Mouse (Mus musculus): Measurements from ENCODE around the gene Notch1. TPM values are rescaled to one million over a fixed set of nuclear protein-coding genes. Genes with fewer than 3 reads are reported as not detected.

Gene Notch1
- 16.1 and 17.7 TPM in 2 replicates for polyA plus RNA-seq (2012; rRNA removed)

- H3K27ac ChIP-seq (ENCODE audit: insufficient read depth, low read depth, low read length): no peak within 1 kb of the TSS
- TF ChIP-seq POLR2A (IDR thresholded peaks at IDR 0.05; ENCODE audit: low read depth, low read length) (no peak), CTCF (conservative IDR thresholded peaks at IDR 0.05; ENCODE audit: insufficient read depth, insufficient read length, low read depth, low read length) (no peak)
- H3K4me3 ChIP-seq (ENCODE audit: insufficient read depth, low read depth, low read length): no peak within 1 kb of the TSS
- peak; percentile 85 for DNase-seq
- 13% methylated on average over 12 of the region's 12 CpGs for WGBS
- H3K27me3 ChIP-seq (replicated peaks; ENCODE audit: control insufficient read depth, insufficient read depth, low read length): no peaks in the 10 kb centered on the region
- no peaks in the 10 kb centered on the region for H3K36me3 ChIP-seq (ENCODE audit: control insufficient read depth, insufficient read depth, low read length)
- H3K4me1 ChIP-seq (ENCODE audit: control insufficient read depth, insufficient read depth, low read length): 0 out of 2 replicates have a peak, but pooled peaks cover 2% of the 10 kb centered on the region
These were observed at the start of gene Notch1 for GRCm38 (mm10) chr2:26516275-26516674. Gene Notch1 (minus strand): TSS chr2:26516663.

GRCm38 (mm10) chr2:26566221-26566620, 49.8 kb upstream of the Notch1 start:
- peak; percentile 64 for DNase-seq
- H3K27me3 ChIP-seq (replicated peaks; ENCODE audit: control insufficient read depth, insufficient read depth, low read length): no peaks in the 10 kb centered on the region
- TF ChIP-seq POLR2A (IDR thresholded peaks at IDR 0.05; ENCODE audit: low read depth, low read length): no peak
- TF ChIP-seq CTCF (conservative IDR thresholded peaks at IDR 0.05; ENCODE audit: insufficient read depth, insufficient read length, low read depth, low read length): peak; percentile 82
- no peaks in the 10 kb centered on the region for H3K36me3 ChIP-seq (ENCODE audit: control insufficient read depth, insufficient read depth, low read length)
- no peaks in the 10 kb centered on the region; the same call in 1 of the 2 replicates for H3K4me1 ChIP-seq (ENCODE audit: control insufficient read depth, insufficient read depth, low read length)
- no peak overlapping the region for H3K27ac ChIP-seq (ENCODE audit: insufficient read depth, low read depth, low read length)
- 27% methylated on average over 4 of the region's 4 CpGs for WGBS
- no peak overlapping the region for H3K4me3 ChIP-seq (ENCODE audit: insufficient read depth, low read depth, low read length)

- 41% methylated on average over 6 of the region's 6 CpGs for WGBS
- H3K4me3 ChIP-seq (ENCODE audit: insufficient read depth, low read depth, low read length): no peak overlapping the region
- DNase-seq: peak; percentile 83
- no peak overlapping the region for H3K27ac ChIP-seq (ENCODE audit: insufficient read depth, low read depth, low read length)
- TF ChIP-seq POLR2A (IDR thresholded peaks at IDR 0.05; ENCODE audit: low read depth, low read length) (no peak), CTCF (conservative IDR thresholded peaks at IDR 0.05; ENCODE audit: insufficient read depth, insufficient read length, low read depth, low read length) (peak; percentile 95)
- no peaks in the 10 kb centered on the region for H3K36me3 ChIP-seq (ENCODE audit: control insufficient read depth, insufficient read depth, low read length)
- no peaks in the 10 kb centered on the region for H3K4me1 ChIP-seq (ENCODE audit: control insufficient read depth, insufficient read depth, low read length)
- no peaks in the 10 kb centered on the region for H3K27me3 ChIP-seq (replicated peaks; ENCODE audit: control insufficient read depth, insufficient read depth, low read length)
These were observed 45.0 kb upstream of the Notch1 start for GRCm38 (mm10) chr2:26561351-26562016.

GRCm38 (mm10) chr2:26560506-26560905, 44.0 kb upstream of the Notch1 start:
- TF ChIP-seq POLR2A (IDR thresholded peaks at IDR 0.05; ENCODE audit: low read depth, low read length) (no peak), CTCF (conservative IDR thresholded peaks at IDR 0.05; ENCODE audit: insufficient read depth, insufficient read length, low read depth, low read length) (no peak)
- no peaks in the 10 kb centered on the region for H3K36me3 ChIP-seq (ENCODE audit: control insufficient read depth, insufficient read depth, low read length)
- H3K27me3 ChIP-seq (replicated peaks; ENCODE audit: control insufficient read depth, insufficient read depth, low read length): no peaks in the 10 kb centered on the region
- no peak overlapping the region for H3K27ac ChIP-seq (ENCODE audit: insufficient read depth, low read depth, low read length)
- WGBS: 75% methylated on average over 5 of the region's 5 CpGs
- no peak overlapping the region for H3K4me3 ChIP-seq (ENCODE audit: insufficient read depth, low read depth, low read length)
- H3K4me1 ChIP-seq (ENCODE audit: control insufficient read depth, insufficient read depth, low read length): no peaks in the 10 kb centered on the region; the same call in 1 of the 2 replicates
- DNase-seq: peak; percentile 66

- Histone ChIP-seq H3K27ac (ENCODE audit: insufficient read depth, low read depth, low read length) (no peak overlapping the region), H3K4me1 (ENCODE audit: control insufficient read depth, insufficient read depth, low read length) (peaks cover 4% of the 10 kb centered on the region; the same call in 1 of the 2 replicates), H3K4me3 (ENCODE audit: insufficient read depth, low read depth, low read length) (no peak overlapping the region), H3K27me3 (replicated peaks; ENCODE audit: control insufficient read depth, insufficient read depth, low read length) (no peaks in the 10 kb centered on the region), H3K36me3 (ENCODE audit: control insufficient read depth, insufficient read depth, low read length) (no peaks in the 10 kb centered on the region)
- DNase-seq: no peak
- TF ChIP-seq POLR2A (IDR thresholded peaks at IDR 0.05; ENCODE audit: low read depth, low read length): no peak
- no peak for TF ChIP-seq CTCF (conservative IDR thresholded peaks at IDR 0.05; ENCODE audit: insufficient read depth, insufficient read length, low read depth, low read length)
- WGBS: 73% methylated on average over 4 of the region's 4 CpGs
These were observed 40.1 kb upstream of the Notch1 start for GRCm38 (mm10) chr2:26556535-26556993.

GRCm38 (mm10) chr2:26555076-26555475, 38.6 kb upstream of the Notch1 start:
- H3K27ac ChIP-seq (ENCODE audit: insufficient read depth, low read depth, low read length): no peak overlapping the region
- no peaks in the 10 kb centered on the region for H3K27me3 ChIP-seq (replicated peaks; ENCODE audit: control insufficient read depth, insufficient read depth, low read length)
- TF ChIP-seq CTCF (conservative IDR thresholded peaks at IDR 0.05; ENCODE audit: insufficient read depth, insufficient read length, low read depth, low read length) (no peak), POLR2A (IDR thresholded peaks at IDR 0.05; ENCODE audit: low read depth, low read length) (no peak)
- H3K4me1 ChIP-seq (ENCODE audit: control insufficient read depth, insufficient read depth, low read length): peaks cover 4% of the 10 kb centered on the region
- DNase-seq: peak; percentile 71
- 59% methylated on average over 4 of the region's 4 CpGs for WGBS
- no peaks in the 10 kb centered on the region for H3K36me3 ChIP-seq (ENCODE audit: control insufficient read depth, insufficient read depth, low read length)
- H3K4me3 ChIP-seq (ENCODE audit: insufficient read depth, low read depth, low read length): no peak overlapping the region

GRCm38 (mm10) chr2:26553904-26554303, 37.4 kb upstream of the Notch1 start:
- peaks cover 9% of the 10 kb centered on the region for H3K4me1 ChIP-seq (ENCODE audit: control insufficient read depth, insufficient read depth, low read length)
- no peak for TF ChIP-seq CTCF (conservative IDR thresholded peaks at IDR 0.05; ENCODE audit: insufficient read depth, insufficient read length, low read depth, low read length)
- no peak for TF ChIP-seq POLR2A (IDR thresholded peaks at IDR 0.05; ENCODE audit: low read depth, low read length)

More at GRCm38 (mm10) chr2:26553904-26554303, 37.4 kb upstream of the Notch1 start:
- no peak overlapping the region for H3K27ac ChIP-seq (ENCODE audit: insufficient read depth, low read depth, low read length)
- DNase-seq: no peak
- H3K27me3 ChIP-seq (replicated peaks; ENCODE audit: control insufficient read depth, insufficient read depth, low read length): no peaks in the 10 kb centered on the region
- H3K36me3 ChIP-seq (ENCODE audit: control insufficient read depth, insufficient read depth, low read length): no peaks in the 10 kb centered on the region
- WGBS: 76% methylated on average over 9 of the region's 9 CpGs
- no peak overlapping the region for H3K4me3 ChIP-seq (ENCODE audit: insufficient read depth, low read depth, low read length)

All from kidney, adult 2 months (tissue).